Mouse (Mus musculus) CD4-positive, CD25-positive, alpha-beta regulatory T cell, adult 2 months (primary cell): ENCODE data around the gene Fat4.

Experiments used
- DNase-seq: peaks from one replicate; pipeline ENCODE4 v3.0.0-alpha.2; 2012; ENCODE audit warnings: low read depth, low spot score

The Fat4 gene

GRCm38 (mm10) chr3:38907676-38908425 is 21.1 kb downstream of the Fat4 start:
- DNase-seq = no peak

DNA sequence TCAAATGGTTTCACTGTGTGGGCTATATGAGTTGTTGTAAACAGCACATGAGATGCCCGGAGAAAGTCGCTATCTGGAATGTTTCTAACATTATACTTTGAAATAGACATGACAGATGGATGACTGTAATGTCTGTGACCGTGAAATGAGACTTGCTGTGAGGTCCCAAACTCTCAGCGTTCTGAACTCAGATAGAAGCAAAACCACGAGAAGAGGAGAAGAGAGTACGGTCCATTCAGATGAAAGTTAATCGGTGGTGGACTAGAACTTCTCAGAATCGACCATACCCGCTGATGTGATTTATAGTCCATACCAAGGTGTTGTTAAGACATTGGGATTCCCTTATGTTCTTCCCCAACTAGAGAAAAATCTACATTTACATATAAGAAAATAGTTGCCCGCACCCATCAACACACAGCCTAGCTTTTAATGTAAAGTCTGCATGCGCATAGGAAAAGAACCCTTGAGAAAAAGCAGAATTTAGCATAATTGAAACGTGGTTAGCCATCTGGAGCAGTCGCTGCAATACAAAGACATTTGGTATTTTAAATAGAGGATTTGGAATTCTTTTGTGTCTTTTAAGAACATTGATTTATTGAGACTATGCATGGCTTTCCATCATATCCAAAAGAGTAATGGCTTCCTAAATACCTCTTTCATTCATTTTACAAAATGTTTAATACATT is 21.8 kb downstream of the Fat4 start:
- DNase-seq = no peak

DNA sequence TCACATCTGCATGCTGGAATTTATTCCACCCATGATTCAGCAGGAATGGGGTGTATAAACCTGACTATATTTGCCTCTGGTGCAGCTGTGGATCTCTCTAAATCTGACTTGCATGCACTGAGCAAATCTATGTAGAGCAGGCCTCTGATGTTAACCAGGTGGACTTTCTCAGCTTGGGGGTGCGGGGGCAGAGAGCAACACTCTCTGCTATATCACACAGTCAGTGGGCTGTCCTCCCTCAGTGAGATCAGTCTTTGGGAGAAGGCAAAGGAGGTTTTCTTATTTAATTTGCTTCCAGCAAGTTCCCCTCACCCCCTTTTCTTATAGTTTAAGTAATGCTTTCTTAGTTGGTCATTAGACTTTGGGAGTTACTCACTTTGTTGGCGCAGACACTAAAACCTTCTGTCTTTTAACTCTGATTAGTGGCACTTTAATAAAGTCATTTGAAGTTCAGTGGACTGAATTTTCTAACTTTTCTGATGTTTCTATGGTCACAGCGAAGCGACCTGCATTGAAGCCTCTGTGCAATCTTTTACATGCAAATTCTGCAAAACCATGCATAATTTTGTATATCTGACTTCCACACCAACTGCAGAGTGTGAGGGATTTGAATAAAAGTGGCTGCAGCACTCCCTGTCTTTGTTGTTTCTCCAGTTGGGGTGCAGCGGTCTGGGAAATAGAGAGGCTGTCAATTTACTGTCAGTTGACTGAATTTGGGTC is 26.2 kb downstream of the Fat4 start:
- DNase-seq = no peak

DNA sequence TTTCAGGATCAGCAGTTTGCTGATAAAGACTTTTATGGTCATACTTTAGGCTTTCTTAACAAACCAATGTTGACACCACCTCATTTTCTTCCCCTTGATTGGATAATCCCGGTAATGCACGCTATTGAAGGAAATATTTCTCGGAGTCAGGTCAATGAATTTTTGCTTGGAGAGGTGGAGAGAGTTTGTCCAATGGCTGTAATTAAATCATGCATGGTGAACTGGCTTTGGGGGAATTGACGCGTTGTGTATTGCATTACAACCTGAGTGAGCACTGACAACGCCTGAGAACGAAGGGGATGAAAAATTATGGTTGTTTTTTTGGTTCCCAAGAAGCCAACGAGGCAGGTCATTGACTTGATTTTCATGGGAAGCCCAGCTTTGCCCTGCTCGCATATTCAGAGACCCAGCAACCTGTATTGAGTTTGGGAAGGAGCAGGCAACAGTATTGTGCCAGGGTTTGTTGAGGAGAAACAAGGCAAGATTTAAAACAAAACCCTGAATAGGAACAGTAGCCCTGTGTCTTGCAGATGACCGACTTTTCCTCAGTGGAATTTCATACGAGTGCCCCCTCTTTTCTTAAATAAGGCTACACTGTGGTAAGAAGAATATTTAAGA is 26.9 kb downstream of the Fat4 start:
- DNase-seq = no peak

- no peak for DNase-seq
Measured at GRCm38 (mm10) chr3:38918926-38919325, 32.2 kb downstream of the Fat4 start.

GRCm38 (mm10) chr3:38921031-38921430 is 34.3 kb downstream of the Fat4 start:
- DNase-seq = no peak

GRCm38 (mm10) chr3:38923251-38923686 is 36.5 kb downstream of the Fat4 start:
- no peak for DNase-seq

DNA sequence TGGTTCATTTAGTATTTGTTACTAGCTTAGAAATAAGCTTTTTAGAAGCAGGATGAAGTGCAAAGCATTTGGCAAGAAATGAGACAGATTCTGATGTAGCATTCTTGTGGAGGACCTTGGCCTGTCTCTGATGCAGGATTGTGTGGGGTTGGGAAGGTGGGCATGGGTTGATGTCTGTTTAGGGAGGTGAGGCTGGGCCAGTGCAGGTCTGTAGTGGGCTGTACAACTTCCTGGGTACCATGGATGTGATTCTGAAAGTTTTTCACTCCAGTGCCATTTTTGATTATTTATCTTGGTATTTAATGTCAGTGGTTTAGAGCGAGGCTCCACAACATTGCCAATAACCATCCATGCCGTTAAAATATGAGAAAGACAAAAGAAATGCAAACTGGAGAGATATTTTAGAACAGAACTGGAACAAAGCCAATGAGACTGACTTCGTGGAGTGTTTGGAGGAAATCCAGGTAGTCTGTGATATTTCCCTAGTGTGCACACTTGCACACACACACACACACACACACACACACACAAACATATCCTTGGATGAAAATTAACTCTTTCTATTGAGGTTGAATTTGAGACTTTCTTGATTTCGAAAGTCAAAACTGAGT is 41.4 kb downstream of the Fat4 start:
- no peak for DNase-seq

DNA sequence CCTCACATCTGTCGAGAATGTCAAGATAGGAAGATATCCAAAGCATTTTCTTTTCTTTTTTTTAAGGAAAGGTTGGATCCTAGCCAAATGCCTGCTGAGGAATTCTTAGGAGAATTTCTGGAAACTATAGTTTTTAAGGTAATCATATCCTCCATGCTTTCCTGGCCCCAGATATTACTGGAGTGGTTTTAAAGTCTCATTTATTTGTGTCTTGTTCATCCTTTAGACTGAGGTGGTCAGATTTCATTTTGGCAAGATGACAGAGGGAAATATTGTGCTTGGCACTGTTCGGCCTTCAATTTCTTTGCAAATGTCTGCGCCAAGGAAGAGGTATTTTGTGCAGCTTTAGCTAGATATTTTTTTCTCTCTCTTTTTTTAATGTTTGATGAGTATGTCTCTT is 42.0 kb downstream of the Fat4 start:
- DNase-seq = no peak

GRCm38 (mm10) chr3:38934780-38935179 is 48.0 kb downstream of the Fat4 start:
- DNase-seq = no peak

DNA sequence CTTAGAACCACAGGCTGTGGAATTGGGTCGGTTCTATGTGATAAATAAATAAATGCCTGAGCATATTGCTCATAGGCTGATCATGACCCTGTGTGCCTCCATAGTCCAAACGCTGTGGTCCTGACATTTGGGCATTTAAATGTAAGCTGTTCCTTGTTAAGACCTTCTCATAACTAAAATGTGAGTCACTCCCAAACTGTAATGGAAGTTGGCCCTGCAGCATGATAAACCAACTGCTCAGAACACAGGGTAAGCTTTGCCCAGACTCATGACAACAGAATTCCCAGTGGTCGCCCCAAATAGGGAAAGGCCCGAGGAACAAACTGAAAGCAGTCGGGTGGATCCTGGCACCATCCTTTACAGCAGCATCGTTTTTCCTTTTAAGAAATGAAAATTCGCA is 49.7 kb downstream of the Fat4 start:
- no peak for DNase-seq

GRCm38 (mm10) chr3:38937159-38937558 is 50.4 kb downstream of the Fat4 start:
- no peak for DNase-seq

GRCm38 (mm10) chr3:38938136-38938535 is 51.4 kb downstream of the Fat4 start:
- no peak for DNase-seq

DNA sequence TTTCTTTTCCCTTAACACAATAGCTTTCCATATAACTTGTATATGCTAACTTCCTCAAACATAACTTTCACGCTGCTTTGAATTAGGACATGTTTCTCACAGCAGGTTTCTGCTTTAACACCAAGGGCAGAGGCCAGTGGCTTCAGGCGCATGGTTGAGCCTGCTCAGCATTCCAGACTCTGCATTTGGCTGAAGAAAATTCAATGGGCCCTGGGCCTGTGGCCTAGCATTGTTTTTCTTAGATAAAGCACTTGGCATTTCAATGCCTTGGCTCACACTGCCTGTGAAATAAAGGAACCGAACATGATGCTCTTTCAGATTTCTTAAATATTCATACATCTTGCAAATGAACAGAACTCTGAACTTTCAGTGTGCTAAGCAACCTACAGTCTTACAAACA is 52.8 kb downstream of the Fat4 start:
- no peak for DNase-seq

DNA sequence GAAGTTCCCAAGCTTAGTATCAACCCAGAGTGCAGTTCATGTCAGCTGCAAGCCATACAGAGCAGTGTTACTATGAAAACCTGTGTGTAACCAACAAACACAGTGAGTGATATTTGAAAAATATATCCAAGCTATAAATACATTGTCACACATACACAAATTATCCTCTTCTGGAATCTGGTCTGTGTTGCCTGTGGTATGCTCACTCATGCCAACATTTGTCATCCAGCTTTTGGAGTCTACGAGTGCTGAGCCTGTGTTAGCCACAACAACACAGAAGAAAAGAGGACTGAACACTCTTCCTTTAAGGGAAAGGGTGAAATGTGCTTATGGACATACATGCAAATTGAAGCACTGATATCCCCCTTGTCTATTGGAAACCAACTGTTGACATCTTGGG is 53.6 kb downstream of the Fat4 start:
- DNase-seq = no peak

DNA sequence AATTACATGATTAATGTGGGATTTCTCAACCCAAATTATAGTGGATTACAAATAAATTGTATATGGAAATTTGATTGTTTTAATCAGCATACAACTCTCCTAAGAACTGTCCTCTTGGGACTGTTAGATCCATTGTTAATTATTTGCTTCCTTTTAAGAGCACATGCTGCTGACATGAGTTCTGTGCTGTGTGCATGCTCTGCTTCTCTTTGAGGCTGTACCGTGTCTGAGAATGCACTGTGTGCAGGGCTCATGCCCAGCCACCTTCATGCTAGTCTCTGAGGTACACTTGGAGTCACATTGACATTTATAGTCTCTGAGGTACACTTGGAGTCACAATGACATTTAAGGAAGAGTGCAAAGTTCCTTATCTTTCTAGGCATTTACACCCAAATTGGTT is 58.4 kb downstream of the Fat4 start:
- DNase-seq = no peak

DNA sequence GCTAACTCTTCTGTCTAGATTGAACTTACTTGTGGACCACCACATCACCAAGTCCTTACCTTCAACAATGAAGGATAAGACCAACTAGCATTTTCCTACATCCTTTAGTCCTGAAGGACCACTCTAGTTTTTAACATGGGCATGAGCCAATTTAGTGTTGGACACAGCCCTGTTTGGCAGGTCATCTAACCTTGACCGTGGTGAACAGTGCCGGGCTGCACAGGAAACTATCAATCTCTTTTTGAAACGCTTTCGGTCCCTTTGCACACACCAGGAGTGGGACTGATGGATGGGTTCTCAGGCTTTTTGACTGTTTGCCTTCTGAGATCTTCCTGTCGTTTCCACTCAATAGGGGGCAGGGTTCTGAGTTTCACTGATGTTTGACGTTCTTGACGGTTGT is 61.0 kb downstream of the Fat4 start:
- no peak for DNase-seq

DNA sequence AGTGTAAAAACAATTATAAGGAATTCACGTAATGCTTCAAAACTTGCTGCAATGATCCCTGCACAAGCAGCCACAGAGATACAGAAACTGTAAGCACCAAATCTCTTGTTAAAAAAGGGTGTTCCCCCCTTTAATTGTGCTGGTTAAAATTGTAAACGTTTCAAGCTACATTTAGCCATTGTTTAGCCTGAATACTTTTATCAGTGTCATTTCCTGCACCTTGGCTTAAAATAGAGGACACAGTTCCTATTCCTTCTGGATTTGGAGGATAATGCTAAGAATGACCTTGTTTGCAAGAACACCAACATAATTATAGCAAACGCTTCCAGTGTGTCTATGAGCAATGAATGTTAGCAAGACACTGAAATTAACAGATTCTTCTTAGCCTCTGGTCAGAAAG is 65.9 kb downstream of the Fat4 start:
- no peak for DNase-seq

DNA sequence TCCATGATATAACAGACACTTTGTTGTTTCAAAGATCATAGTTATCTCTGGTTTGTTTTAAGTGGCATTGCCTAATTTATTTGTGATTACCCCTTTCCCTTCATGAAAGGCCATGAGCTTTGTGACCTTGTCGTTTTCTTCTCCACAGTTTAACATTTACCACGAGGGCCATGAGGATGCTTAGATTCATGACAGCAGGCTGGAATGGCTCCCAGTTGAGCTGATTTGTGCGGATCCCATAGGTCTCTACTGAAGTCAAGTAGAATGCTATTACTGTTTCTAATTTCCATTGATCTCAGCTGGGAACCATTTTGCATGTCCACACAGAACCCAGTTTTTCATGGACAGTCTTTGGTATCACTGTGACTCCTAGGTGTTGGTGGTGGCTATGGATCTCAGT is 67.5 kb downstream of the Fat4 start:
- no peak for DNase-seq

- no peak for DNase-seq
Measured at GRCm38 (mm10) chr3:38956012-38956648, 69.4 kb downstream of the Fat4 start.

DNA sequence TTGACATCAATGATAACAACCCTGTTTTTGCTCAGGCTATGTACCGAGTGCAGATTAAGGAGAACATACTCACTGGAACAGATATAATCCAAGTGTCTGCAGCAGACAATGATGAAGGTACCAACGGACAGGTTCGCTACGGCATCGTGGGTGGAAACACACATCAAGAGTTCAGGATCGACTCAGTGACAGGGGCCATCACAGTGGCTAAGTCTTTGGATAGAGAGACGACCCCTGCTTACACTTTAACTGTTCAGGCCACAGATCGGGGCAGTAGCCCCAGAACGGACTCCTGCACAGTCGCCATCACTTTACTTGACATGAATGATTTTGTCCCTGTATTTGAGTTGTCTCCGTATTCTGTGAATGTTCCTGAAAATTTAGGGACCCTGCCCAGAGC is 70.4 kb downstream of the Fat4 start:
- no peak for DNase-seq
